Mouse (Mus musculus) heart, embryonic 13.5 days (tissue): ENCODE data around the gene Lrrc10. TPM values are rescaled to one million over a fixed set of nuclear protein-coding genes. Genes with fewer than 3 reads are reported as not detected.

Source experiments
- ATAC-seq: fragments of 200-750 bp; cut with Nextera tagmentation; 2 replicates; pipeline ENCODE4 v1.8.0; 2017; ENCODE audit warnings: moderate TSS enrichment; ENCODE audit not compliant: insufficient number of reproducible peaks, low FRiP score, low TSS enrichment; ENCODE audit errors: extremely low read depth
- H3K27ac ChIP-seq: fragments of 300-500 bp; sonication (generic); replicated peaks from 2 replicates; pipeline ENCODE4 v1.5.1; 2015; ENCODE audit warnings: moderate library complexity, mild to moderate bottlenecking, inconsistent platforms
- H3K27me3 ChIP-seq: fragments of 300-500 bp; sonication (generic); replicated peaks from 2 replicates; pipeline ENCODE4 v1.6.1; 2015; ENCODE audit warnings: mild to moderate bottlenecking, inconsistent platforms
- H3K36me3 ChIP-seq: fragments of 300-500 bp; sonication (generic); 2 replicates; pipeline ENCODE4 v1.6.1; 2015; ENCODE audit warnings: mild to moderate bottlenecking, inconsistent platforms
- H3K4me1 ChIP-seq: fragments of 300-500 bp; sonication (generic); 2 replicates; pipeline ENCODE4 v1.6.1; 2015; ENCODE audit warnings: inconsistent platforms
- H3K4me2 ChIP-seq: fragments of 300-500 bp; sonication (generic); 2 replicates; pipeline ENCODE4 v1.6.1; 2015; ENCODE audit warnings: inconsistent platforms, mild to moderate bottlenecking, moderate library complexity
- H3K4me3 ChIP-seq: fragments of 300-500 bp; sonication (generic); 2 replicates; pipeline ENCODE4 v1.5.1; 2015; ENCODE audit warnings: moderate library complexity, mild to moderate bottlenecking, inconsistent platforms
- H3K9ac ChIP-seq: fragments of 300-500 bp; sonication (generic); 2 replicates; pipeline ENCODE4 v1.6.1; 2015; ENCODE audit warnings: inconsistent platforms, mild to moderate bottlenecking, moderate library complexity
- H3K9me3 ChIP-seq: fragments of 300-500 bp; sonication (generic); 2 replicates; pipeline ENCODE4 v1.6.1; 2016; ENCODE audit warnings: inconsistent platforms
- WGBS: fragments of 180-500 bp; shearing (Covaris S2); methylation state at CpG from one replicate; pipeline ENCODE4 v1.1.7; 2015; ENCODE audit warnings: mixed read lengths; 5-methylcytosine and 5-hydroxymethylcytosine counted together
- polyA plus RNA-seq: library from polyadenylated mRNA; unstranded; fragments of >200 nt; fragmentation: Nextera tagmentation; extraction: Ambion mirVana; gene quantifications from 2 replicates; pipeline ENCODE4 v1.2.1, GENCODE M21; 2015

The Lrrc10 gene
- polyA plus RNA-seq, 1 experiment from 2014 or later, result 56.8 TPM

DNA sequence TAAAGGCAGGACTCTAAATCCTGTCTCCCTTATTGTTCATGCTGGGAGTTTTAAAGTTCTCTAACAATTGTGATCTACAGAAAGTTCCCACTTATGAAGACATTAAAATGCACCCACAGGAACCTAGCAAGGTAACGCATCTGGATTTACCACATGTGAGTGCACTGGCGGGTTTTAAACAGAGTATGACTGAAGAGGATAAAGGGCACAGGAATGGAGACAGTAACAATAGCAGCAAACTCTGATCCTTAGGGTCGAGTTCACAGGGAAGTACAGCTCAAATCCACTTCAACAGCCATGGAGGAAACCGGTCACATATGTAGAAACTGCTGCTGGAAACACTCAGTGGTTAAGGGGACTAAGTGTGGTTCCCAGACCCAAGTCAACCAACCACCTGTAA is 4.1 kb downstream of the Lrrc10 start:
- H3K4me3 ChIP-seq, result peak overlapping the region; percentile 73
- H3K9ac ChIP-seq, result peak overlapping the region; percentile 96
- H3K27me3 ChIP-seq, result 0 out of 2 replicates have a peak, but pooled peaks cover 3% of the 10 kb centered on the region
- peaks cover 66% of the 10 kb centered on the region for H3K36me3 ChIP-seq
- WGBS, result 67% methylated on average over 4 of the region's 4 CpGs
- H3K9me3 ChIP-seq, result no peaks in the 10 kb centered on the region
- peak overlapping the region; percentile 48 for H3K27ac ChIP-seq
- ATAC-seq, result no peak
- peak overlapping the region; percentile 66 for H3K4me2 ChIP-seq
- peaks cover 40% of the 10 kb centered on the region for H3K4me1 ChIP-seq

DNA sequence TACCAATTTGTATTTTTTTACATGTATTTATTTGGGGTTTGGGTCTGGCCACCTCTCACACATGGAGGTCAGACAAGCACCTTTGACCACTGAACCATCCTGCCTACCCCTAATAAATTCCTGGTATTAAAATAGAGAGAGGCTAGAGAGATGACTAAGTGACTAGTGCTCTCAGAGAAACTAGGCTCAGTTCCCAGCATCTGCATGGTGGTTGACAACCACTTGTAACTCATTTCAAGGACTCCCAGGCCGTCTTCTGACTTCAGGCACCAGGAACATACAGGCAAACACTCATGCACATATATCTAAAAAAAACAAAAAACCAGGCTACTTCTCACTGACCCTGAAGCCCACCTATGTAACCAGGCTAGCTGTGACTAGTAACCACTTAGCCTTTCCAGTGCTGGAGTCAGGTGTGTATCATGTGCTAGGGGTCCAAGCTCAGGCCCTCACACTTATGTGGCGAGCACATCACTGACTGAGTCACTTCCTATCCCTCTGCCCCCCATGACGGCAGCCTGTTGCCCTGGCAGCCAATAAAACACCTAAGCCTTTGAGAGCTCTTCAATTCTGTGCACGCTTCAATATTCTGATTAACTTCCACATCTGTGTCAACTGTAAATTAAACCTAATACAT is 4.9 kb downstream of the Lrrc10 start:
- 57% methylated on average over 4 of the region's 4 CpGs for WGBS
- H3K27me3 ChIP-seq, result no peaks in the 10 kb centered on the region
- H3K4me3 ChIP-seq, result no peak overlapping the region
- peaks cover 32% of the 10 kb centered on the region for H3K4me1 ChIP-seq
- 0 out of 2 replicates have a peak overlapping the region, but pooled peaks have one; percentile 32 for H3K27ac ChIP-seq
- H3K36me3 ChIP-seq, result peaks cover 74% of the 10 kb centered on the region
- no peak for ATAC-seq
- H3K9me3 ChIP-seq, result no peaks in the 10 kb centered on the region
- peak overlapping the region; percentile 33; the same call in 1 of the 2 replicates for H3K9ac ChIP-seq
- peak overlapping the region; percentile 66; the same call in 1 of the 2 replicates for H3K4me2 ChIP-seq

DNA sequence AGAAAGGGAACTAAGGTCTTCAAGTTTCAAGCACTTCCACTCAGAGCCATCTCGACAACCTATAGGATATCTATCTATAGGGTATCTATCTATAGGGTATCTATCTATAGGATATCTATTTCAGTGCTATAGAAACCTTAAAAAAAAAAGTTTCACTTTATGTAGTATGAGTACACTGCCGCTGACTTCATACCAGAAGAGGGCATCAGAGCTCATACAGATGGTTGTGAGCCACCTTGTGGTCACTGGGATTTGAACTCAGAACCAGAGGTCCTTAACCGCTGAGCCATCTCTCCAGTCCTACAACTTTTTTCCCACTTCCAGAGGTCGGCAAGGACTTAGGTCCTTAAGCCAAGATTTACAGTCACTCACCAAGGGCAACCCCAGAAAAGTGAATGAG is 10.5 kb downstream of the Lrrc10 start:
- Histone ChIP-seq H3K4me2 (no peak overlapping the region), H3K4me3 (no peak overlapping the region), H3K9me3 (no peaks in the 10 kb centered on the region), H3K27me3 (no peaks in the 10 kb centered on the region), H3K36me3 (peaks cover 100% of the 10 kb centered on the region), H3K27ac (no peak overlapping the region), H3K4me1 (peaks cover 13% of the 10 kb centered on the region), H3K9ac (no peak overlapping the region)
- 86% methylated on average over 4 of the region's 4 CpGs for WGBS
- ATAC-seq, result no peak

DNA sequence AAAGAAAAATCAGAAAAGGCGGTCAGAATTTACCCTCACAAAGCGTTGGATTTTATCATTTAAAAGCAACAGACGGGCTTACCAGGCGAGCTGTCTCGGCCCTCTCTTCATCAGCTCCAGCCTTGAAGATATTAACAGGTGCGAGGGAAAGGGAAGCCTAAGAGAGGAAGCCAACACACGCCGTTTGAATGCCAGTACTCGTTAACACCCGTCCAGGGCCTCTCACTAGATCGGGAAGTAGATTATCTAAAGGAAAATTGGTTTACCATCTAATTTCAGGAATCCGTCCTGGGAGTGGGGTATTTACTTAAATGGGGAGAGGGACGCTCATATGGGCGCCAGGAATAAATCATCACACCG is 17.7 kb downstream of the Lrrc10 start:
- H3K4me1 ChIP-seq, result peaks cover 33% of the 10 kb centered on the region
- no peaks in the 10 kb centered on the region for H3K27me3 ChIP-seq
- peak overlapping the region; percentile 87 for H3K9ac ChIP-seq
- 2% methylated on average over 15 of the region's 15 CpGs for WGBS
- peak overlapping the region; percentile 76 for H3K27ac ChIP-seq
- H3K4me3 ChIP-seq, result peak overlapping the region; percentile 71
- H3K36me3 ChIP-seq, result peaks cover 43% of the 10 kb centered on the region
- ATAC-seq, result no peak
- H3K9me3 ChIP-seq, result no peaks in the 10 kb centered on the region
- peak overlapping the region; percentile 97 for H3K4me2 ChIP-seq

DNA sequence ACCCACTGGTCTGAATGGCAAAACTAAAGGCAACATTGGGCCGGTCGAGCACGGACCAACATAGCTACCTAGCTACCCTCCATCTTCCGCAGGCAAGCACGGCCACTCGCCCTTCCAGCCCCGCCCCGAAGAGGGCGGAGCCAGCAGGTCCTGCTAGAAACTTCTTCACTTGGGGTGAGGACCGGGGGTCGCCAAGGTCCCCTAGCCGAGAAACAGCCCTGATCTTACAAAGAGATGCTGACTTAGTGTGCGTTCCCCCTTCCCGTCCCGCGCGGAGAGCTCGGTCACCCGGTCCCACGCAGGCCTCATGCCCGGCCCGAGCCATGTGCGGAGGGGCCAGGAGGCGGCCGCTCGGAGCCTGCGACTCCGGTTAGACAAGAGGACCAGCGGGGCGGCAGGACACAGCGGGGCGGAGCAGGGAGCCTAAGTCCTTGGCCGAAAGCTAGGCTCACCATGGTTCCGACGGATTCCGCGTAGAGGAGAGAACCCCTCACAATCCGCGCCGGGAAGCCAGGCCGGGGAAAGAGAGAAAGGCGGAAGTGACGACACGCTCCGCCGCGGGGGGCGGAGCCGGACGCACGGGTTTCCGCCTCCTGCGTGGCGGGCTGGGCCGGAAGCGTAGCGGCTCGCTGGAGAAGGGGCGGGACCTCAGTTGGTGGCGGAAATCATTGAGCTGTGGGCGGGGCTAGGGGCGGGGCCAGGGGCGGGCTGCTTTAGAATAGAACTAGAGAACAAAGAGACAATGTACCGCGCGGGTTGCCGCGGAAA is 18.3 kb downstream of the Lrrc10 start, which contains the start of gene Cct2:
TSS of gene Cct2 (minus strand) at position 561 of the 768 bp plus-strand sequence.
- peaks cover 38% of the 10 kb centered on the region for H3K36me3 ChIP-seq
- H3K27ac ChIP-seq, result peak within 1 kb of the TSS; percentile 76
- WGBS, result under 1% methylated on average over 67 of the region's 68 CpGs
- peak; percentile 93 for ATAC-seq
- H3K4me1 ChIP-seq, result peaks cover 33% of the 10 kb centered on the region
- peak within 1 kb of the TSS; percentile 71 for H3K4me3 ChIP-seq
- H3K9ac ChIP-seq, result peak within 1 kb of the TSS; percentile 87
- H3K9me3 ChIP-seq, result no peaks in the 10 kb centered on the region
- H3K27me3 ChIP-seq, result no peaks in the 10 kb centered on the region
- peak within 1 kb of the TSS; percentile 97 for H3K4me2 ChIP-seq

DNA sequence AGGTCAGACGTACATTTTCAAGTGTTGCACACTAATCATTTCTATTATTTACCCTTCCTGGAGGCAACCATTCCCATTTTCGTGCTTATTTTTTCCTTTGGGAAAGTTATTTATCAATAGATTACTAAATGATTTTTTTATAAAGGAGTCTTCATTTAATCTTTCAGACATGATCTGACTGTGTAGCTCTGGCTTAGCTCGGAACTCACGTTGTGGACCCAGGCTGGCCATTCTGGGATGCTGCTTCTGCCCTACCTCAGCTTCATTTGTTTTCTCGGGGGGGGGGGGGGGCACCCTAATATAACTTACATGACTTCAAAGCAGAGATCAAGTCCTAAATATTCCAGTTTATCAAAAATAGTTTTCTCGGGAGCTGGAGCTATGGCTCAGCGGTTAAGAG is 18.9 kb downstream of the Lrrc10 start:
- H3K9ac ChIP-seq, result peak overlapping the region; percentile 87
- 6% methylated on average over 7 of the region's 7 CpGs for WGBS
- no peaks in the 10 kb centered on the region for H3K9me3 ChIP-seq
- H3K27ac ChIP-seq, result peak overlapping the region; percentile 68
- H3K4me1 ChIP-seq, result peaks cover 29% of the 10 kb centered on the region
- peak overlapping the region; percentile 97 for H3K4me2 ChIP-seq
- no peak for ATAC-seq
- peaks cover 35% of the 10 kb centered on the region for H3K36me3 ChIP-seq
- no peaks in the 10 kb centered on the region for H3K27me3 ChIP-seq
- H3K4me3 ChIP-seq, result peak overlapping the region; percentile 71

DNA sequence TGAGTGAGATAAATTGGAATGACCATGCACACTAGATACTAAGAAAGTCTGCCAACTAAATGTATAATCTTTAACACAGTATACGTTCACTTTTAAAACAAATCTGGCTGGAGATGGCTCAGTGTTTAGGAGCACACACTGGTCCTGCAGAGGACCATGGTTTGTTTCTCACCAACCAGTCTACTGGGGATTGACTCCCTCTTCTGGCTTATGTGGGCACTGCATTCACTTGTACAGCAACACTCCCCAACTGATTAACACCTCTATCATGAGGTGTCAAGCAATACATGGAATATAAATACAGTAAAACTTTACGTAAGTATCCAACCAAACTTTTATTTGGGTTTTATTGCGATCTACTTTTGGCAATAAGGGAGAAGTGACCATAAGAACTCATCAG is 24.0 kb downstream of the Lrrc10 start:
- Histone ChIP-seq H3K4me1 (peaks cover 27% of the 10 kb centered on the region), H3K9me3 (no peaks in the 10 kb centered on the region), H3K36me3 (peaks cover 51% of the 10 kb centered on the region), H3K4me2 (no peak overlapping the region), H3K9ac (no peak overlapping the region), H3K27me3 (no peaks in the 10 kb centered on the region), H3K27ac (no peak overlapping the region), H3K4me3 (no peak overlapping the region)
- no peak for ATAC-seq
- 92% methylated on average over 3 of the region's 3 CpGs for WGBS

DNA sequence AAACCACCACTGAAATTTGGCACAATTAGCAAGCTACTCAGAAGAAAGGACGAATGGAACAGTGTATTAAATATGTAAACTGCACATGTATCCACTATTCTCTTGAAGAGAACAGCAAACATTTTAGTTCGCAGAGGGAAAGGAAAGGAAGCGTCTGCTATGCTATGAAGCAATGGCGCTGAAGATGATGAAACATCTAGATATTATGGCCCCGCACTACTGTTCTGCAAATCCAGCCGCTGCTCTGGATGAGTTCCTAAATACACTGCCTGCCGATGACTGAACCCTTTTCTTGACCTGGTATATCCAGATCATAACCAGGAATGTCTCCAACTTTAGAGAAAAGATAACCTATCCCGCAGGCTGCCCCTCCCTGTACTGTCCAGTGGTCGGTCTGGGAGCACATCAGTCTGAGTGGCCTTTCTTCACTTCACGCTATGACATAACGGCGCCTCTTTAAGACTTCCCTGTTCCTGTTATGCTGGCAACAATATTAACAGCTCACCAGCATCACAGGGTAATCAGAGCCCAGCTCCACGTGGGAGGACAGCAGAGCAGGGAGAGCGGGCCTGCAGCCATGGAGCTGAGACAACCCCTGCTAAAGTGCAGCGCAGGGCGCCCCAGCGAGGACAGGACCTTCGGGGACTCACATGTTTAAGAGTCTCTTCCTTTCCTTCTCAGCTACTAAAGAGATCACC is 27.2 kb downstream of the Lrrc10 start:
- Histone ChIP-seq H3K36me3 (peaks cover 79% of the 10 kb centered on the region), H3K4me3 (no peak overlapping the region), H3K27me3 (no peaks in the 10 kb centered on the region), H3K9ac (no peak overlapping the region), H3K4me1 (peaks cover 21% of the 10 kb centered on the region), H3K4me2 (no peak overlapping the region), H3K9me3 (no peaks in the 10 kb centered on the region), H3K27ac (no peak overlapping the region; the same call in 1 of the 2 replicates)
- 72% methylated on average over 18 of the region's 18 CpGs for WGBS
- ATAC-seq, result no peak

DNA sequence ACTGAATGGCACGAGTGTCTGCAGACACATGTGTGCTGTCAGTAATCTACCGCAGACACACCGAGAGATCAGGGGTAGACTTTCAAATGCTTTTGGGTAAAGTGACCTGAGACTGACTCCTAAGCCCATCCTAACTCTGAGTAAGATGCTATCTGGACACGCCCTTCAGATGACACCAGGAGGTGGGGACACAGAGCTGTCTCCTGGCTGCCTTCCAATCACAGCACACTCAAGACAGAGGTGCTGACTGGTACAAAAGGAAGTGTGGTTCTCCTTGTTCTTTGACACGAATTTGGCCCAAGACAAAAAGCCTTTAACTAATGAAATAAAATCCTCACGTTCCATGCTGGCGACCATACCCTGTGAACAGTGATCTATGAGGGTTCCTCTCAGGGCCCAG is 28.0 kb downstream of the Lrrc10 start:
- no peak for ATAC-seq
- WGBS, result 51% methylated on average over 7 of the region's 7 CpGs
- Histone ChIP-seq H3K4me1 (peaks cover 18% of the 10 kb centered on the region), H3K27ac (peak overlapping the region; percentile 42; the same call in 1 of the 2 replicates), H3K9me3 (no peaks in the 10 kb centered on the region), H3K9ac (peak overlapping the region; percentile 37; the same call in 1 of the 2 replicates), H3K36me3 (peaks cover 88% of the 10 kb centered on the region), H3K27me3 (no peaks in the 10 kb centered on the region), H3K4me3 (no peak overlapping the region), H3K4me2 (no peak overlapping the region)

DNA sequence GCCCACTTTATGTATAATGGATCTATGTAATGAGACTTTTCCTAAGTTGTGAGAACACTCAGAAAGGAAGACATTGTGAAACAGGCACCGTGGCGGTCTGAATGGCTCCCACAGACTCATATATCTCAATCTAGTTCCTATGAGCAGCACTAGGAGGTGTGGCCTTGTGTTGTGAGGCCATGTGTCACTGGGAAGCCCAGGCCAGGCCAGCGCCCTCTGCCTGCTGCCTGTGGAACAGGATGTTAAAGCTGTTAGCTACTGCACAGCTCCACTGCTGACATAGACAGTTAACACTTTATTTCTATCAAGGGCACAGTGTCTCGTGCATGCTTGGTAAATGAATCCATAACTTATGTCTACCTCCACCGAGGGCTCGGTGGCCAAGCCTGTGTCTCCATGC is 33.1 kb downstream of the Lrrc10 start:
- peaks cover 87% of the 10 kb centered on the region for H3K36me3 ChIP-seq
- no peak overlapping the region for H3K4me3 ChIP-seq
- H3K4me1 ChIP-seq, result peaks cover 21% of the 10 kb centered on the region
- no peak overlapping the region for H3K9ac ChIP-seq
- no peak overlapping the region for H3K27ac ChIP-seq
- no peak for ATAC-seq
- no peak overlapping the region for H3K4me2 ChIP-seq
- WGBS, result 75% methylated on average over 6 of the region's 6 CpGs
- no peaks in the 10 kb centered on the region for H3K27me3 ChIP-seq
- H3K9me3 ChIP-seq, result no peaks in the 10 kb centered on the region

DNA sequence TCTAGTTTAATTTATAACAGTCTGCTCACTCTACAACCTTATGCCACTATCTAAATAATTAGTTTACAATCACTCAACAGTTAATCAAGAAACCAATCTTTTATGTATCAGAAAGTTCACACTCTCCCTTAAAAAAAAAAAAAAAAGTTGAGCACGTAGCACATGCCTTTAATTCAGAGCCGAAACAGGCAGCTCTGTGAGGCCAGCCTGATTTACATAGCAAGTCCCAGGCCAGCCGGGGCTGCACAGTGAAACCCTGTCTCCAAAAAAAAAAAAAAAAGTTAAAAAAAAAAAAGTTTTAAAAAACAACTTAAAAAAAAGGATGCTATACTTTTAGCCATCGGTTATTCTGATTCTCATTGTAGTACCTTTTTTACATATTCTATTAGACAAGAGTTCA is 36.2 kb downstream of the Lrrc10 start:
- 83% methylated on average over 4 of the region's 4 CpGs for WGBS
- no peaks in the 10 kb centered on the region for H3K9me3 ChIP-seq
- H3K4me1 ChIP-seq, result peaks cover 9% of the 10 kb centered on the region; the same call in 1 of the 2 replicates
- no peaks in the 10 kb centered on the region for H3K27me3 ChIP-seq
- H3K9ac ChIP-seq, result no peak overlapping the region
- no peak overlapping the region for H3K4me2 ChIP-seq
- no peak overlapping the region for H3K4me3 ChIP-seq
- H3K27ac ChIP-seq, result no peak overlapping the region
- ATAC-seq, result no peak
- H3K36me3 ChIP-seq, result peaks cover 88% of the 10 kb centered on the region
